Mouse (Mus musculus): ENCODE data around the gene Trpv2. TPM values are rescaled to one million over a fixed set of nuclear protein-coding genes. Genes with fewer than 3 reads are reported as not detected.

Trpv2 gene
- polyA plus RNA-seq, 1 experiment from 2014 or later = 11.6 TPM

DNA sequence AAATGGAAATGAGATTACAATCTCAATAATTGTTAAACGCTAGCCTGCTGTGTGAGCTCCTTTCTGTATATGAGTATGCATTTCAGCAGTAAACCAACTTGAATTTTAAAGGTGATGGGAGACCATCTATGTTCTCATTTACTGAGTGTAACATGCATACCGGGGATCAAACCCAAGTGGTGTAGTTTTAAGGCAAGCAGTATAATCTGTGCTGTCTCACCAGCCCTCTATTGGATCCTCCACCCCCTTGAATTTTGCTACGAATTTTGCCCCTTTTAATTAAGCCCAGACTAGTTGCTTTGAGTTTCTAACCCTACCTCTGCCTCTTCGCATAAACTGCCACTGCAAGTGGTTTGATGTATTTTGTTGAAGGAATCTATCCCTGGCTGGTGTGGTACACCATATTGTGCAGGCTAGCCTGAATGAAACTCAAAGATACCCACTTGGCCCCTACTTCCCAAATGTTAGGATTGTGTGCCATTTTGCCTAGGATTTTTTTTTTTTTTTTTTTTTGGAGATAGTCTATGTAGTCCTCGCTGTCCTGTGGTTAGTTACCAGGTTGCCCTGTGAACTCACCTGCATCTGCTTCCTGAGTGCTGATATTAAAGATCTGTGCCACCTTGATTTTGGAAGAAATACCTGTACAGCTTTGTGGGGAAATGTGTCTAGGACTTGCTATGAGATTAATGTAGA is 20.0 kb upstream of the Trpv2 start:
- Histone ChIP-seq H3K27ac (ENCODE audit: low read depth) (no peak overlapping the region), H3K36me3 (ENCODE audit: control insufficient read depth, insufficient read depth, low read length) (peaks cover 22% of the 10 kb centered on the region), H3K27me3 (replicated peaks; ENCODE audit: control insufficient read depth, insufficient read depth, low read length) (no peaks in the 10 kb centered on the region), H3K4me2 (ENCODE audit: low read length) (peak overlapping the region; percentile 100), H3K4me3 (ENCODE audit: low read depth, low read length) (peak overlapping the region; percentile 54), H3K9ac (ENCODE audit: low read length) (no peak overlapping the region), H3K9me3 (ENCODE audit: control insufficient read depth, low read length) (no peaks in the 10 kb centered on the region), H3K4me1 (replicated peaks; ENCODE audit: control insufficient read depth, insufficient read depth, low read length) (peaks cover 23% of the 10 kb centered on the region)
- ATAC-seq (replicated peaks; ENCODE audit: low FRiP score, low TSS enrichment, low read depth) = no peak
- WGBS = 72% methylated on average over 5 of the region's 5 CpGs
- no peak for DNase-seq (ENCODE audit: low spot score)

DNA sequence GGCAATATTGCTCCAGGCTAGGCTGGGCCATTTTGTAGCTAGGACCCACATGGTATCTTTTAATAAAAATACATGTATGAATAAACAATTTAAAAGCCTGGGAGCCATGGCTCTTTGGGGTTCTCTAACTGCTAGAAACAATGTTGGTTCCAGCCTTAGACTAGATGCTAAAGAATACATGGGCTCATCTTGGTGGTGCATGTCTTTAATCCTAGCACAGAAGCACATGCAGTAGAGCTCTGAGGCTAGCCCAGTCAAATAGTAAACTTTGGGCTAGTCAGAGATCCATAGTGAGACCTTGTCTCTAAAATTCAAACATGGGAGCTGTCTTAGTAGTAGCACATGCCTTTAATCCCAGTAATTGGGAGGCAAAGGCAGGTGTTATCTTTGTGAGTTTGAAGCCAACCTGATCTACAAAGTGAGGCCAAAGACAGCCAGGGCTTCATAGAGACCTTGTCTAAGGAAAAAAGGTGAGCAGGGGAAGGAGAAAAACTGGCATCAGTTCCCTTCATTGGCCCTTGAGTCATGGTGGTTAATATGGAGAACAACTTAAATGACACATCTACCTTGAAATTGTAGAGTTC is 19.3 kb upstream of the Trpv2 start:
- ATAC-seq (replicated peaks; ENCODE audit: low FRiP score, low TSS enrichment, low read depth) (no peak), DNase-seq (ENCODE audit: low spot score) (no peak)
- Histone ChIP-seq H3K9me3 (ENCODE audit: control insufficient read depth, low read length) (no peaks in the 10 kb centered on the region), H3K4me2 (ENCODE audit: low read length) (peak overlapping the region; percentile 100), H3K4me1 (replicated peaks; ENCODE audit: control insufficient read depth, insufficient read depth, low read length) (peaks cover 19% of the 10 kb centered on the region), H3K27ac (ENCODE audit: low read depth) (no peak overlapping the region), H3K27me3 (replicated peaks; ENCODE audit: control insufficient read depth, insufficient read depth, low read length) (no peaks in the 10 kb centered on the region), H3K36me3 (ENCODE audit: control insufficient read depth, insufficient read depth, low read length) (peaks cover 22% of the 10 kb centered on the region), H3K9ac (ENCODE audit: low read length) (no peak overlapping the region), H3K4me3 (ENCODE audit: low read depth, low read length) (no peak overlapping the region)

DNA sequence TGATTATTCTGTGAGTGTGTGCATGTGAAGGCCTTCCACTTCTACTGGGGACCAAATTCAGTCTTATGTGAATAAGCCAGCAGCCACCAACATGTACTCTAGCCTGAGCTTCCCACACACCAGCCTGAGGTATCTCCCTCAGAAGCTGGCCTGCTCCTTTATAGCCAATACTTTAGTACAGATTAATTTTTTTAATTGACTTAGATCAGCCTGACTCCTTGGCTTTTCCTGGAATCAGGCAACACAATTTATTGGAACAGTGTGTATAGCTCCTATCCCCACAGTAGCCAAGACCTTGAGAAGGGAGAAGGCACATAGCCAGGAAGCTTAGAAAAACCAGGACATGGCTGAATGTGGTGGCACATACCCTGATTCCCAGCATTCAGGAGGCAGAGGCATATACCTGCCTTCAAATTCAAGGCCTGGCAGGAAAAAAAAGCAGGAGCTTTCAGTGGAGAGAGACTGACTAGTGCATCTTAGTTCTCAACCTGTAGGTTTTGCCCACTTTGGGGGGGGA is 18.3 kb upstream of the Trpv2 start:
- no peak overlapping the region for H3K4me2 ChIP-seq (ENCODE audit: low read length)
- no peaks in the 10 kb centered on the region for H3K27me3 ChIP-seq (replicated peaks; ENCODE audit: control insufficient read depth, insufficient read depth, low read length)
- H3K4me1 ChIP-seq (replicated peaks; ENCODE audit: control insufficient read depth, insufficient read depth, low read length) = peaks cover 19% of the 10 kb centered on the region
- ATAC-seq (replicated peaks; ENCODE audit: low FRiP score, low TSS enrichment, low read depth) (no peak), DNase-seq (ENCODE audit: low spot score) (no peak)
- no peak overlapping the region for H3K9ac ChIP-seq (ENCODE audit: low read length)
- H3K27ac ChIP-seq (ENCODE audit: low read depth) = no peak overlapping the region
- H3K4me3 ChIP-seq (ENCODE audit: low read depth, low read length) = no peak overlapping the region
- no peaks in the 10 kb centered on the region for H3K9me3 ChIP-seq (ENCODE audit: control insufficient read depth, low read length)
- peaks cover 22% of the 10 kb centered on the region for H3K36me3 ChIP-seq (ENCODE audit: control insufficient read depth, insufficient read depth, low read length)

- H3K9me3 ChIP-seq (ENCODE audit: control insufficient read depth, low read length) = no peaks in the 10 kb centered on the region
- ATAC-seq (replicated peaks; ENCODE audit: low FRiP score, low TSS enrichment, low read depth) (0 out of 2 replicates have a peak, but pooled peaks have one; percentile 34), DNase-seq (ENCODE audit: low spot score) (no peak)
- H3K4me1 ChIP-seq (replicated peaks; ENCODE audit: control insufficient read depth, insufficient read depth, low read length) = peaks cover 19% of the 10 kb centered on the region
- WGBS = 64% methylated on average over 5 of the region's 5 CpGs
- no peak overlapping the region for H3K4me3 ChIP-seq (ENCODE audit: low read depth, low read length)
- H3K4me2 ChIP-seq (ENCODE audit: low read length) = no peak overlapping the region
- H3K9ac ChIP-seq (ENCODE audit: low read length) = no peak overlapping the region
- H3K36me3 ChIP-seq (ENCODE audit: control insufficient read depth, insufficient read depth, low read length) = peaks cover 22% of the 10 kb centered on the region
- H3K27me3 ChIP-seq (replicated peaks; ENCODE audit: control insufficient read depth, insufficient read depth, low read length) = no peaks in the 10 kb centered on the region
- no peak overlapping the region for H3K27ac ChIP-seq (ENCODE audit: low read depth)
Measured at GRCm38 (mm10) chr11:62557205-62557604, 17.1 kb upstream of the Trpv2 start.

GRCm38 (mm10) chr11:62558152-62558551 is 16.1 kb upstream of the Trpv2 start:
- Histone ChIP-seq H3K4me1 (replicated peaks; ENCODE audit: control insufficient read depth, insufficient read depth, low read length) (peaks cover 19% of the 10 kb centered on the region), H3K9me3 (ENCODE audit: control insufficient read depth, low read length) (no peaks in the 10 kb centered on the region), H3K4me2 (ENCODE audit: low read length) (no peak overlapping the region), H3K27me3 (replicated peaks; ENCODE audit: control insufficient read depth, insufficient read depth, low read length) (no peaks in the 10 kb centered on the region), H3K36me3 (ENCODE audit: control insufficient read depth, insufficient read depth, low read length) (peaks cover 19% of the 10 kb centered on the region), H3K27ac (ENCODE audit: low read depth) (no peak overlapping the region), H3K4me3 (ENCODE audit: low read depth, low read length) (no peak overlapping the region), H3K9ac (ENCODE audit: low read length) (no peak overlapping the region)
- WGBS = 52% methylated on average over 2 of the region's 2 CpGs
- ATAC-seq (replicated peaks; ENCODE audit: low FRiP score, low TSS enrichment, low read depth) = no peak
- no peak for DNase-seq (ENCODE audit: low spot score)

GRCm38 (mm10) chr11:62558961-62559646 is 15.2 kb upstream of the Trpv2 start:
- Histone ChIP-seq H3K36me3 (ENCODE audit: control insufficient read depth, insufficient read depth, low read length) (peaks cover 10% of the 10 kb centered on the region), H3K27ac (ENCODE audit: low read depth) (no peak overlapping the region), H3K27me3 (replicated peaks; ENCODE audit: control insufficient read depth, insufficient read depth, low read length) (no peaks in the 10 kb centered on the region), H3K4me3 (ENCODE audit: low read depth, low read length) (no peak overlapping the region), H3K4me2 (ENCODE audit: low read length) (no peak overlapping the region), H3K4me1 (replicated peaks; ENCODE audit: control insufficient read depth, insufficient read depth, low read length) (peaks cover 10% of the 10 kb centered on the region), H3K9ac (ENCODE audit: low read length) (no peak overlapping the region), H3K9me3 (ENCODE audit: control insufficient read depth, low read length) (no peaks in the 10 kb centered on the region)
- ATAC-seq (replicated peaks; ENCODE audit: low FRiP score, low TSS enrichment, low read depth) = no peak
- 56% methylated on average over 6 of the region's 6 CpGs for WGBS
- no peak for DNase-seq (ENCODE audit: low spot score)

GRCm38 (mm10) chr11:62560463-62561016 is 13.7 kb upstream of the Trpv2 start:
- peak overlapping the region; percentile 21; the same call in 1 of the 2 replicates for H3K9ac ChIP-seq (ENCODE audit: low read length)
- WGBS = 26% methylated on average over 43 of the region's 43 CpGs

DNA sequence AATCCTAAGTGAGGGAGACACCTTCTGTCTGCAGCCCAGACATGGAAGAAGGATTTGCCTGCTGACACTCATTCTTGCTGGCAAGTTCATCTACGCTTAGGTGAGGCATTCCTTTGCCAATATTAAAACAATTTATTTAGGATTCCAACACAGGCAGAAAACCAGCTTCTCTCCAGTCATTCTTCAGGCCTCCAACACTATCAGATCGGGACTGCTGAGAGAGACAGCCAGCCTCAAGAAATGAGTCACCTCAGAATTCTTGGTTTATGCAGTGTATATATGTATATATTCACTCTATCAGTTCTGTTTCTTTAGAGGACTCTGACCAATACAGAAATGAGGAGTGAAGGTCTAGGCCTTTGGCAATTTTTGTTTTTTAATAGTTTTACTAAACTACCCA is 10.7 kb upstream of the Trpv2 start:
- H3K27ac ChIP-seq (ENCODE audit: low read depth) = no peak overlapping the region
- H3K4me1 ChIP-seq (replicated peaks; ENCODE audit: control insufficient read depth, insufficient read depth, low read length) = peaks cover 2% of the 10 kb centered on the region; the same call in 1 of the 2 replicates
- no peak for ATAC-seq (replicated peaks; ENCODE audit: low FRiP score, low TSS enrichment, low read depth)

More at GRCm38 (mm10) chr11:62560463-62561016, 13.7 kb upstream of the Trpv2 start:
- peak overlapping the region; percentile 20 for H3K4me3 ChIP-seq (ENCODE audit: low read depth, low read length)
- H3K9me3 ChIP-seq (ENCODE audit: control insufficient read depth, low read length) = no peaks in the 10 kb centered on the region
- ATAC-seq (replicated peaks; ENCODE audit: low FRiP score, low TSS enrichment, low read depth) (no peak), DNase-seq (ENCODE audit: low spot score) (no peak)
- no peaks in the 10 kb centered on the region for H3K4me1 ChIP-seq (replicated peaks; ENCODE audit: control insufficient read depth, insufficient read depth, low read length)
- H3K4me2 ChIP-seq (ENCODE audit: low read length) = peak overlapping the region; percentile 60
- H3K27me3 ChIP-seq (replicated peaks; ENCODE audit: control insufficient read depth, insufficient read depth, low read length) = no peaks in the 10 kb centered on the region
- no peak overlapping the region for H3K27ac ChIP-seq (ENCODE audit: low read depth)
- H3K36me3 ChIP-seq (ENCODE audit: control insufficient read depth, insufficient read depth, low read length) = no peaks in the 10 kb centered on the region

More for the DNA sequence above, 10.7 kb upstream of the Trpv2 start:
- Histone ChIP-seq H3K27me3 (replicated peaks; ENCODE audit: control insufficient read depth, insufficient read depth, low read length) (no peaks in the 10 kb centered on the region), H3K9me3 (ENCODE audit: control insufficient read depth, low read length) (no peaks in the 10 kb centered on the region), H3K4me3 (ENCODE audit: low read depth, low read length) (no peak overlapping the region), H3K36me3 (ENCODE audit: control insufficient read depth, insufficient read depth, low read length) (no peaks in the 10 kb centered on the region), H3K4me2 (ENCODE audit: low read length) (no peak overlapping the region), H3K9ac (ENCODE audit: low read length) (no peak overlapping the region)
- WGBS = 75% methylated on average over 2 of the region's 2 CpGs
- no peak for DNase-seq (ENCODE audit: low spot score)

Data from intestine, embryonic 14.5 days (tissue).